Mouse (Mus musculus) kidney, postnatal 0 days (tissue): ENCODE data around the gene Nop53. TPM values are rescaled to one million over a fixed set of nuclear protein-coding genes. Genes with fewer than 3 reads are reported as not detected.
"Not testable (repeated sequence)": the region's sequence is repeated elsewhere in the genome, so short reads cannot be mapped to it uniquely, and the experiment has no call there.

ENCODE experiments used
- ATAC-seq: fragments of 200-750 bp; cut with Nextera tagmentation; replicated peaks from 2 replicates; pipeline ENCODE4 v1.8.0; 2017; ENCODE audit warnings: low read depth, moderate number of reproducible peaks, moderate TSS enrichment, moderate library complexity; ENCODE audit not compliant: low FRiP score
- DNase-seq: peaks from one replicate; pipeline ENCODE4 v3.0.0-alpha.2; 2016; ENCODE audit warnings: low spot score
- H3K27ac ChIP-seq: fragments of 300-500 bp; sonication (generic); 2 replicates; pipeline ENCODE4 v1.5.1; 2014; ENCODE audit warnings: mild to moderate bottlenecking
- H3K27me3 ChIP-seq: fragments of 300-500 bp; sonication (generic); 2 replicates; pipeline ENCODE4 v1.6.1; 2014; ENCODE audit warnings: low read length, mixed read lengths; ENCODE audit not compliant: insufficient read depth
- H3K36me3 ChIP-seq: fragments of 300-500 bp; sonication (generic); 2 replicates; pipeline ENCODE4 v1.6.1; 2014; ENCODE audit warnings: low read length, mixed read lengths; ENCODE audit not compliant: insufficient read depth
- H3K4me1 ChIP-seq: fragments of 300-500 bp; sonication (generic); replicated peaks from 2 replicates; pipeline ENCODE4 v1.6.1; 2014; ENCODE audit warnings: antibody characterized with exemption, low read length, mixed read lengths; ENCODE audit not compliant: insufficient read depth
- H3K4me2 ChIP-seq: fragments of 300-500 bp; sonication (generic); 2 replicates; pipeline ENCODE4 v1.6.1; 2014; ENCODE audit warnings: mild to moderate bottlenecking, low read length, moderate library complexity, mixed read lengths
- H3K4me3 ChIP-seq: fragments of 300-500 bp; sonication (generic); replicated peaks from 2 replicates; pipeline ENCODE4 v1.5.1; 2014; ENCODE audit warnings: low read depth, low read length
- H3K9ac ChIP-seq: fragments of 300-500 bp; sonication (generic); 2 replicates; pipeline ENCODE4 v1.6.1; 2014; ENCODE audit warnings: low read depth, low read length
- H3K9me3 ChIP-seq: fragments of 300-500 bp; sonication (generic); replicated peaks from 2 replicates; pipeline ENCODE4 v1.6.1; 2016; ENCODE audit warnings: low read length, inconsistent platforms, mixed read lengths
- CTCF ChIP-seq: IDR thresholded peaks from 2 replicates; pipeline ENCODE4 v1.5.1; 2016; ENCODE audit warnings: antibody characterized with exemption, low read depth, mild to moderate bottlenecking, moderate library complexity
- WGBS: fragments of 180-500 bp; shearing (Covaris S2); extraction: QIAGEN DNeasy Blood & Tissue Kit; methylation state at CpG from one replicate; pipeline ENCODE4 v1.1.7; 2014; 5-methylcytosine and 5-hydroxymethylcytosine counted together
- polyA plus RNA-seq: library from polyadenylated mRNA; unstranded; fragments of >200 nt; fragmentation: Nextera tagmentation; extraction: Ambion mirVana; gene quantifications from 2 replicates; pipeline ENCODE4 v1.2.1, GENCODE M21; 2015

Nop53 gene
- polyA plus RNA-seq, 1 experiment from 2014 or later: 221 TPM

DNA sequence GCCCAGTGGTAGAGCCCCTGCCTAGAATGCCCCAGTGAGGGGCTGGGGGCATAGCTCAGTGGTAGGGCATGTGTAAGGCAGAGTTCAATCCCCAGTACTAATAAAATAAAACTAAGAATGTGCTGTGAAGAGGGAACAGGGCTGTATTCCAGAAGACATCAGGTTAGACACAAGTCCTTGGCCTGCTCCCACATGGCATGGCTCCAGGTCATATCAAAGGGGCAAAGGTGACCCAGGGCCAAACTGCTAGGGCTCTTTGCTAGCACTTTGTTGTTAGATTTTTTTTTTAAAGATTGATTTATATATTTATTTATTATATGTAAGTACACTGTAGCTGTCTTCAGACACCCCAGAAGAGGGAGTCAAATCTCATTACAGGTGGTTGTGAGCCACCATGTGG is 27.5 kb downstream of the Nop53 start:
- no peaks in the 10 kb centered on the region for H3K9me3 ChIP-seq
- TF ChIP-seq CTCF: no peak
- no peak overlapping the region for H3K9ac ChIP-seq
- H3K36me3 ChIP-seq: peaks cover 16% of the 10 kb centered on the region; the same call in 1 of the 2 replicates
- peaks cover 10% of the 10 kb centered on the region for H3K4me1 ChIP-seq
- H3K4me2 ChIP-seq: no peak overlapping the region
- H3K27me3 ChIP-seq: no peaks in the 10 kb centered on the region
- DNase-seq (no peak), ATAC-seq (no peak)
- no peak overlapping the region for H3K4me3 ChIP-seq
- no peak overlapping the region for H3K27ac ChIP-seq

- H3K4me3 ChIP-seq: no peak overlapping the region
- no peak for TF ChIP-seq CTCF
Measured at GRCm38 (mm10) chr7:15916996-15917395, 28.9 kb downstream of the Nop53 start.

DNA sequence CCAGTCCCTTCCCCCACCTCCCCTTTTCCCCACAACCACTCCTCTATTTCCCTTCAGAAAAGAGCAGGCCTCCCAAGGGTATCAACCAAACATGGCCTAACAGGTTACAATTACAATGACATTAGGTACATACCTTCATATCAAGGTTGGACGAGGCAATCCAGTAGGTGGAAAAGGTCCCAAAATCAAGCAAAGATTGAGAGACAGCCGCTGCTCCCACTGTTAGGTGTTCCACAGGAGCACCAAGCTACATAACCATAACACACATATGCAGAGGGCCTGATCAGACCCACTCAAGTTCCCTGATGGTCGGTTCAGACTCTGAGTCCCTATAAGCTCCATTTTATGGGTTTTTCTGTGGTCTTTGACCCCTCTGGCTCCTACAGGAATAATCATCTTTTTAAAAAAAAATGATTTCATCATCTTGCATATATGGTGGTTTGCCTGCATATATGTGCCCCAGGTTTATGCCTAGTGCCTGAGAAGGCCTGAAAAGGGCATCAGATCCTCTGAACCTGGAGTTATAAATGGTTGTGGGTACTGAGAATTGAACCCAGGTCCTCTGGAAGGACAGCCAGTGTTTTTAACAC is 29.6 kb downstream of the Nop53 start:
- 80% methylated on average over 3 of the region's 3 CpGs for WGBS
- Histone ChIP-seq H3K4me1 (peaks cover 9% of the 10 kb centered on the region), H3K4me3 (no peak overlapping the region), H3K9me3 (no peaks in the 10 kb centered on the region), H3K27me3 (no peaks in the 10 kb centered on the region), H3K9ac (no peak overlapping the region), H3K4me2 (no peak overlapping the region), H3K36me3 (peaks cover 16% of the 10 kb centered on the region; the same call in 1 of the 2 replicates), H3K27ac (no peak overlapping the region)
- no peak for ATAC-seq
- TF ChIP-seq CTCF: no peak
- DNase-seq: no peak

More at GRCm38 (mm10) chr7:15916996-15917395, 28.9 kb downstream of the Nop53 start:
- Histone ChIP-seq H3K27me3 (no peaks in the 10 kb centered on the region), H3K9me3 (no peaks in the 10 kb centered on the region), H3K4me2 (no peak overlapping the region), H3K36me3 (peaks cover 16% of the 10 kb centered on the region; the same call in 1 of the 2 replicates), H3K4me1 (peaks cover 10% of the 10 kb centered on the region), H3K27ac (no peak overlapping the region), H3K9ac (no peak overlapping the region)
- WGBS: 72% methylated on average over 4 of the region's 4 CpGs
- ATAC-seq (no peak), DNase-seq (no peak)

DNA sequence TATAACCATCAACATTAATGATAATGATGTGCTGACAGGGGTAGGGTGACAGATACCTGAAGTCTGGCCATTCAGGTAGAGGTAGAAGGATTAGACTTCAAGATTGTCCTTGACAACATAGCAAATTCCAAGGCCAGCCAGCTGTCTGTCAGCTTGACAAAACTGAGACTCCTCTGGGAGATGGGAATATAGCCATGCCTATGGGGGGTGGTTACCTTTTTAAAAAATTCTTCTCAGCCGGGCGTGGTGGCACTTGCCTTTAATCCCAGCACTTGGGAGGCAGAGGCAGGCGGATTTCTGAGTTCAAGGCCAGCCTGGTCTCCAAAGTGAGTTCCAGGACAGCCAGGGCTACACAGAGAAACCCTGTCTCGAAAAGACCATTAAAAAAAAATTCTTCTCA is 30.2 kb downstream of the Nop53 start:
- H3K27me3 ChIP-seq, H3K9ac ChIP-seq, DNase-seq, H3K4me1 ChIP-seq, H3K4me2 ChIP-seq, ATAC-seq, H3K9me3 ChIP-seq, H3K4me3 ChIP-seq, H3K27ac ChIP-seq: not testable (repeated sequence)
- H3K36me3 ChIP-seq: peaks cover 16% of the 10 kb centered on the region; the same call in 1 of the 2 replicates
- WGBS: 87% methylated on average over 4 of the region's 4 CpGs

DNA sequence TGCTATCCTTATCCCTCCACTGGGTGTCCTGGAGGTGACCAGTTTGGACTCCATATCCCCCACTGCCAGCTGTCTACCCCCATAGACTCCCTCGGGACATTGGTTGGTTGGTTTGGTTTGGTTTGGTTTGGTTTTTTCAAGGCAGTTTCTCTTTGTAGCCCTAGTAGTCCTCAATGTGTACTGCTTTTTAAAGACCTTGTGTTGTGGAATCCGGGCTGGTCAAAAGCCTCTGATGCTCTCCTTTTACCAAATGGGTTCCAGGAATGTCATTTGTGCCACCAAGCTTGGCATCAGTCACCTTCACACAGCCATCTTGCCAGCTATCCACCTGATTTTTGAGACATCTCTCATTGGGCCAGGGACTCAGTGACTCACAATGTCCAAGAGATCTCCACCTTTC is 31.1 kb downstream of the Nop53 start:
- no peak for TF ChIP-seq CTCF
- ATAC-seq: no peak
- Histone ChIP-seq H3K4me1 (no peaks in the 10 kb centered on the region), H3K27me3 (no peaks in the 10 kb centered on the region), H3K9me3 (no peaks in the 10 kb centered on the region), H3K36me3 (peaks cover 12% of the 10 kb centered on the region; the same call in 1 of the 2 replicates), H3K4me2 (no peak overlapping the region), H3K4me3 (no peak overlapping the region), H3K9ac (no peak overlapping the region), H3K27ac (no peak overlapping the region)
- WGBS: 87% methylated on average over 2 of the region's 2 CpGs
- no peak for DNase-seq

- Histone ChIP-seq H3K4me1 (no peaks in the 10 kb centered on the region), H3K9ac (no peak overlapping the region), H3K36me3 (peaks cover 7% of the 10 kb centered on the region; the same call in 1 of the 2 replicates), H3K4me2 (no peak overlapping the region), H3K27me3 (no peaks in the 10 kb centered on the region), H3K27ac (no peak overlapping the region), H3K9me3 (no peaks in the 10 kb centered on the region), H3K4me3 (no peak overlapping the region)
- DNase-seq (peak; percentile 70), ATAC-seq (no peak)
- WGBS: 36% methylated on average over 2 of the region's 2 CpGs
- TF ChIP-seq CTCF: peak; percentile 84
Measured at GRCm38 (mm10) chr7:15914252-15914651, 31.6 kb downstream of the Nop53 start.

DNA sequence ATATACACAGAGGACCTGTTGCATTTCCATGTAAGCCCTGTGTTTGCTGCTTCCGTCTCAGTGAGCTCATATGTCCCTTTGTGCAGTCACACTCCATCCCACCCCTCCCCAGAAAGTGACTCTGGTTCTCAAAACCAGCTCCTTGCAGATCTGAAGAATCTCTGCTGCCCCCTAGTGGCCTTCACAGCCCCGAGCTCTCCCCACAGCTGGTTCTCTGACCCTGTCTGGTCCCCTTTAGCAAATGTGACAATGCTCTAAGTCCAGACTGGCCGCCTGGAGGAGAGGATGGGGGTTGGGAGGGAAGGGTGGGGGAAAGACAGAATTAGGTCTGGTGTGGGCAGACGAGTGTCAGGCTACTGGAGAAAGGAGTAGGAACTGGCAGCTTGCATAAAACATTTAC is 33.7 kb downstream of the Nop53 start:
- Histone ChIP-seq H3K27me3 (no peaks in the 10 kb centered on the region), H3K9ac (no peak overlapping the region), H3K4me1 (no peaks in the 10 kb centered on the region), H3K4me3 (no peak overlapping the region), H3K27ac (no peak overlapping the region), H3K36me3 (no peaks in the 10 kb centered on the region), H3K9me3 (no peaks in the 10 kb centered on the region), H3K4me2 (no peak overlapping the region)
- DNase-seq (peak; percentile 90), ATAC-seq (peak; percentile 74)
- peak; percentile 86 for TF ChIP-seq CTCF
- 0% methylated on average over 4 of the region's 4 CpGs for WGBS
